Mouse (Mus musculus) cerebellum, postnatal 25 days (tissue): ENCODE data around the gene Naa50.

Experiments used
- DNase-seq, 2 experiments: peaks; one replicate each; pipeline ENCODE4 v3.0.0; 2021; ENCODE audit warnings: mixed read lengths in 2 of 2

Gene Naa50

DNA sequence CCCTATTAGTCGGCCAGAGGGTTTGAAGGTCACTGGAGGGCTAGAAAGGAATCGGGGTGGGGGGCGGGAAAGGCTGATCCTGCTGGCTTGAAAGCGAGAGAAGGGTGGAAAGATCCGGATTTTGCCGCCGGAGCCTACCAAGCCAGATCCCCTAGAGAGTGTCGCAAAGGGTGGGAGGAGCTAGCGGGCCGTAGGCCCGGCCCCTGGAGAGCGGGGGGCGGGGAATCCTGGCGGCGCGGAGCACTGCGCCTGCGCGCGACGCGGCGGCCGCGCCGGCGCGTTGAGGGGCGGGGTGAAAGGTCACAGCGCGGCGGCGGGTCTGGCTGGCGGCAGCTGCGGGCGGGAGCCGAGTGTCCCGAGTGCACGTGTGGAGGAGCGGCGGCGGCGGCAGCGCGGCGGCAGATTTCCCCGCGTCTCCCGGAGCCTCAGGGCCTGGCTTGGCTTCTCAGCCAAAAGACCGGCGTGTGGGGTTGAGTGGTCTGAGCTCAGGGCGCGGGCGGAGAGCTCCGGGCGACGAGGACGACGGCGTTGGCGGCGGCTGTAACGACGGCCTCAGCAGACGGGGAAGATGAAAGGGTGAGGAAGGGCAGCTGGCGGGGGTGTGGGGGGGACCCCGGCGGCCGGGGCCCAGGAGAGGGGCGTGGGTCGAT lies at the start of gene Naa50, which contains the start of gene Atp6v1a:
Naa50 (plus strand) TSS at position 295 of the 650 bp plus-strand sequence.
Atp6v1a (minus strand) TSS at position 170 of the 650 bp plus-strand sequence.
- peak; percentile 95 to 97 for DNase-seq

DNA sequence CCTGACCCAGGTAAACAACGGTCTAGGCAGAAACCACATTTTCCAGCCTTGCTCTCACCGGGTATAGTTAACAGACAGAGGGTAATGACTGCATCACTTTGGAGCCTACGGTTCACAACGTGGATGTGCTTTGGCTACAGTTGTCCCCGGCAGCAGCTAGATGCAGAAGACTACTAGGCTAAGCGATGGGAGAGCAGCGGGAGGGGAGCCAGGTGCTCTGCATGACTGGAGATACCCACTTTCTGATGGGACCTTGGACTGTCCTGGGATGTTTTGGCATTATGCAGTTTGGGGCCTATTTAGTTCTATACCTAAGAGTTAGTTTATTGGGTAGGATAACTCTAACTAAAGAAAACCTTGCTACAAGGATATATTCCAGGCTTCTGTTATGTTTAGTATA lies 40.3 kb upstream of the Naa50 start:
- DNase-seq: no peak

DNA sequence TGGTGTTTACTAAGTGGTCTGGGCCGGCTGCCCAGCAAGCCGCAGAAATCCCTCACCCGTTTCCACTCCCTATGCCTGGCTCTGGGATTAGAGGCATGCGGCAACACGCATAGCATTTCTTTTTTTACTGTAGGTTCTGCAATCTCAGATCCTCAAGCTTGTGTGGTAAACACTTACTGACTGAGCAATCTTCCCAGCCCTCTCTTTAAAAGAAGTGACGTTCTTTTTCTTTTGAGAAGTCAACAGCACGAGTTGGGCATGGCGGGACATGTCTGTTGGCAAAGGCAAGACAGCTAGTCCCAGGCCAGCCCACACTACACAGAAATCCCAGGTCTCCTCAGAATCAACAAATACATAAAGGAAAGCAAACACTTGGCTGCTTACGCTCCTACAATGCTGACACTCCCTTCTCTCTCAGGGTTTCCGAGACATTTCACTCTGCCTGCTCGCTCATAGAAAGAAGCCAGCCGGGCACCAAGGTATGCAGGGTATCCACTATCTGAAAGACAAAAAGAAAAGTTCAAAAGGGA lies 38.4 kb upstream of the Naa50 start:
- DNase-seq: no peak

DNA sequence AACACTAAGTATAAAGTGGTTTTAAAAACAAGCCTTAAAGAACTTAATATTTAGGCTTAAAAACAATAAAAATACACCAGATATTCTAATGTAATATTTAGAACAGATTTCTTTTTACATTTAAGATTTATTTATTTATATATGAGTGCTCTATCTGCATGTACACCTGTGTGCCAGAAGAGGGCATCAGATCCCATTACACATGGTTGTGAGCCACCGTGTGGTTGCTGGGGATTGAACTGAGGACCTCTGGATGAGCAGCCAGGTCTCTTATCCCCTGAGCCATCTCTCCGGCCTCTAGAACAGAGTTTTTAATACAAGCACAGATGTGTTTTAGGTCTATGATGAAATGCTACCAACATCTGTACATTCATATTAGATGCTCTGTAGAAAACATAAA lies 36.7 kb upstream of the Naa50 start:
- no peak for DNase-seq

DNA sequence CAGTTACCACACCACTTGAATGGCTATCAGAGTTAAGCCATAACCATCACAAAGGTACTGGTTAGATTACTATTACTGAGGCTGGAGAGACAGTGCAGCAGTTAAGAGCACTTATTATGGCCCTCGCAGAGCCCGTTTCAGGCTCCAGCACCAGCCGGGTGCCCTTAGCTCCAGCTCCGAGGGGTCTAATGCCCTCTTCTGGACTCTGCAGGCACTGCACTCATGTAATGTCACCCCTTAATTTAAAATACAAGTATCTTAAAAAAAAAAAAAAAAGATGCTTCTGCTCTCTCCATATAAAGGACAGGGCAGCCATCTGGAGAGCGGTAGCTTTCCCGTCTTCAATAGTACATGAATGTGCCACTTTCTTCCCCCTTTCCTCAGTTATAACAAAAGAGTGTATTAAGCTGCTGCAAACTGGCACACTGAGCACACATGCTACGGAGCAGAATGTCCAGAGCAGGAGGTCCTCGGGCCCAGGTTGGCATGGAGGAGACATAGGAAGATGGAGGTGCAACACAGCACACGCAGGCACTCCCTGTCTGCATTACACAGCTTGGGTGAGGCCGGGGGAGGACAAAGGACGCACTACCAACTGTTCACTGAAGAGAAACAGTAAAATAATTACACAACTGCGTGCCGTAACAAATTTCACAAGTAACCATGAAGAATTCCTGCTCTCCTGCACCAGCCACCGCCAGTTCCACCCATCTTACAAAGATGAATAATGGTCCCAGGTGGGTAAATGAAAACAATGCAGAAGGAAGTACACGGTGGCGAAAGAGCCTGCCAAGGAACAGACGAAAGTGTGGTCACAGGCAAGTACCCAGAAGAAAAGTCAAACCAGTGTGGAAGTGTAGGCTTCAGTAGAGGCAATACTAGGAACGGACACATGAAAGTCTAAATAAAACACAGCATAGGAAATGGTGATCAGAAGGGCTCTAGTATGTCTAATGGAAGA lies 35.5 kb upstream of the Naa50 start:
- no peak for DNase-seq

DNA sequence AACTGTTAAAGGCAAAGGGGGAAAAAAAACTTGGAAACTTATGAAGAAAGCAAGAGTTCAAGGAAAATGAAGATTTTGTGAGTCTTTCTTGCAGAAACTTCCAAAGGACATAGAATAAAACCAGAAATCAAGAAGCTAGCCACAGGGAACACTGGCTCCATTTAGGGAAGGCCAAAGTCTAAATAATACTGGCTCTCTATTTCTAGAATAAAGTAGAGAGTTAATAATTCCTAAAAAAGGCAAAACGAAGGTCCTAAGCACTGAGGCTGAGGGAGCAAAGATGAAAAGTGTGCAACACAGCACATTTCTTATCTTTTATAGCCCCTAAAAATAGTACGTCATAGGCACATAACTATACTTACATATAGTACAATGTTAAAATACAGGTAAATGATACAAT lies 34.4 kb upstream of the Naa50 start:
- DNase-seq: no peak

DNA sequence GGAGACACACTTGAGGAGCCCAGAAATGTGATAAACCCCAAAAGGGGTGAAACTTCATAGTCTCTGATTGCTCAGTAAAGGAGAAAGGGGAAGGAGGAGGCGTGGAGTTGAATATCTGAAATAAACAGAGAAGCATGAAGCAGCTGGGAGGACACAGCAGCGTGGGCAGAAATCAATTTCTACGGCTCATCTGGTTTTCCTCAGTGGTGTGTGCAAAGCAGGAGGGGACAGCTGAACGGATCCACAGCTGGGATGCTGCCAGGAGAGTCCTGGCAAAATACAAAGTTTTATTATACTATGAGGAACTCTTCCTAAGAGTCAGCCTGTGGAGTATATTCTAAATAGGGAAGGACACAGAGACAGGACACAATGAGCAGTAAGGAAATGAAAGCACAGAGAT lies 30.6 kb upstream of the Naa50 start:
- DNase-seq: no peak

DNA sequence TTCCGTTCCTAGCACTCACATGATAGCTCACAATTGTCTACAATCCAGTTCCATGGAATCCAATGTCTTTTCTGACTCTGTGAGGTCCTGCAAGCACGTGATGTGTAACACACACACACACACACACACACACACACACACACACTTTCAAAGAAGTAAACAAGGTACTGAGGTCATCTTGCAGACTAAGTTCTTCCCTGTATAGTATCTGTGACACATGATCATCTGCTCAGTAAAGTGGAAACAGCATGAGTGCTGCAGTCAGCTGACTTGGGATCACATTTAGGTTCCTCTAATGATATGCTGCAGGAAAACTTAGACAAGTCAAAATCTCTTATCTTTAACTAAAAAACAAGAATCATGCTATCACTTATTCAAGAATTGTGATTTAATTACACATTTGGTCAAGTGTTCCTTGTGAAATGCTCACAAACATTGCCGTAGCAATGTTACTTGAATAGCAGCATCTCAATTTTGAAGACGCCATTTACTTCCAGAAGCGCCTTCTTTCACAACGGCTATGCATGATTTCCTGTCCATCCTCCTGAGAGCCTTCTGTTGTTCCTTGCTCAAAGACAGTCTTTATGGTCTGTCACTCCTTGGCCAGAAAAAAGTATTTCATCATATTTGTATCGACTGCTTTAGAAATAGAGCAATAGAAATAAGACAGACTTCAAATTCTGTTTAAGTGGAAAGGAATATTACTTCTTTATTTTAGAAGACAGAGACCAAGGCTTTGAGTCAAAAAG lies 19.7 kb upstream of the Naa50 start:
- peak in 1 of 2 experiments; percentile 19 for DNase-seq

DNA sequence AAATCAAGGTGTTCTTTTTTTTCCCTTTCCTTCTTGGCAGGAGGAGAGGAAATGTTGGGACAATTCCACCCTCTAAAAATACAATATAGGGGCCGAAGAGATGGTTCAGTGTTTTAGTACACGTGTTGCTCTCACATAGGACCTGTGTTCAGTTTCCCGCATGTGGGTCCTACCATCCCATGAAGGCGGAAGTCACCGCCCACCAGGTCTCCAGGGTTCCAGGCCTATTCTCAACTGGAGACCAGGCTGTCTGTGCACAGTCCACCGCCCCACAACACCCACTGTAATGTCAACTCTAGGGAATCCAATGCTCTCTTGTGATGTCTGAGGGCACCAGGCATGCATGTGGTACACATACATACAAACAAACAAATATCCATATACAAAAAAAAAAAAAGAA lies 17.5 kb upstream of the Naa50 start:
- DNase-seq: peak; percentile 34 to 42

DNA sequence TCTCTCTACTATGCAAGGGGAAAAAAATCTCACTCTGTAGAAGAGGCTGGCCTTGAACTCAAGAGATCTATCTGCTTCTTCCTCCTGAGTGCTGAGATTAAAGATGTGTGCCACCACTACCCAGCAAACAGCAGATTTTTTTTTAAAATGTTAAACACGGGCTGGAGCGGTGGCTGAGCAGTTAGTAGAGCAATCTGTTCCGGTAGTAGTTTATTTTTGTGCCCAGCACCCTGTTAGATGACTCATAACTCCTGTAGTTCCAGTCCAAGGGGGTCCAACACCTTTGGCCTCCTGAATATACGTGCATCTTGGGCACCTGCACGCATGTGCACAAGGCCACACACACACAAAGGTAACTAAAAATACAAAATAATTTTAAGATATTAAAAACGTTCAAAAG lies 17.1 kb upstream of the Naa50 start:
- peak; percentile 44 to 50 for DNase-seq

DNA sequence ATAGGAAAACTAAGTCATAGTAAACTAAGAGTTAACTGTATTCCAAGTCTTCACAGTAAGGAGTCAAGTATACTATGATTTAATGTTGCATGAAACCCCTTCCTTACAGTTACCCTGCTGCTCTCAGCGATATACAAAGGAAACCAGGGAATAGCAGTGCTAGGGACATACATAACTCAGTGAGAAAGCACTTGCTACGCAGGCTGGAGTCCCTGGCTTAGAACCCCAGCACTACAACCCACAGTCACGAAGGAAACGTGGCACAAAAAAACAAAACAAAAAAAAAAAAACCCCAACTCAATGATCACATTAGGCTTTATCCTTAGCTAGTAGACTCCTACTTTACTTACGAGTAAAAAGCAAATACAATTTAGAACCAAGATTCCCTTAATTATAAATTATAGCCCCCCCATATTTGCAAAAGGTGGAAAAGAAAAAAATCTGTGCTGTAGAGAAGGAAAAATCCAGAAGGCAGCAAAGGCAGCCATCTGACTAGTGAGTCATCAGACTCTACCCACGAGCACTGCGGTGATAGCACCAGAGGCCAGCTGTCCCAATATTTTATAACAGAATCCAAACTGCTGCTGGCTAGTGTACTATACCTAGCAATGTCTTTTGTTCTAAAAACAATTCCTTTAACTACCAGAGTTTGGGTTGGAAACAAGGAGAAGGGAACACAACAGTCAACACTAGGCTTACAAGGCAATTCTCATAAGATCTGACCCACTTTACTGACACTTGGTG lies 16.5 kb upstream of the Naa50 start:
- peak; percentile 59 to 68 for DNase-seq

DNA sequence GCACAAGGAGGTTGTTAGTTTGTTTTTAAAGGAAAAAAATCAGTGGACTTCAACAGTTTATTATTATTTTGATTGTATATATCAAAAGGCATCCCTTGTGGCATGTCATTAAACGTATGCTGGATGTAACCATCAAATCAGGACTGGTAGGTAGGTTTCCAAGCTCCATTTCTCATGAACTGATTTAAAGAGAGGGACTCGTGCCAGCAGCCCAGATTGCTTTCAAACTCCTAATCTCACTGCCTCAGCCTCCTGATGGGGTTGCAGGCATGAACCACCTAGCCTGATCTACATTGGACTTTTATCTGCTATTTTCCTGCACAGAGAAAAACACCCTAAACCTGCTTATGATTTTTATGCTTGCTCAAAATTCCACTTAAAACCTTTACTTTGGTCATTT lies 15.8 kb upstream of the Naa50 start:
- DNase-seq: peak; percentile 71 to 80

DNA sequence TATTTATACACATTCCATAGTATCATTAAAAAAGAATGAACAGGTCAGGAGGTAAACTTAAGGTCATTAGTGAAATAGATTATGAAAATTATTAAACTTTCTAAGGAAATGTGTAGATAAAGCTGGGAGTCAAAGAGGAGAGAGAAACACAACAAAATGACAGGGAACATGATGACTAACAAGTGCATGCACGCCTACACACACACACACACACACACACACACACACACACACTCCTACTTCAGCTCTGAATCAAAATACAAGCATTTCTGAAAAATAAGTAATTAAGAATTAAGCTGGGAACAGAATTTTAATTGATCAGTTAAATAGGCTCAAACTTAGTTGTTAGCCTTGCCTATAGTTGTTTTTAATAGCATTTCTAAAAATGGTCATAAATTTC lies 14.9 kb upstream of the Naa50 start:
- DNase-seq: peak in 1 of 2 experiments; percentile 27

DNA sequence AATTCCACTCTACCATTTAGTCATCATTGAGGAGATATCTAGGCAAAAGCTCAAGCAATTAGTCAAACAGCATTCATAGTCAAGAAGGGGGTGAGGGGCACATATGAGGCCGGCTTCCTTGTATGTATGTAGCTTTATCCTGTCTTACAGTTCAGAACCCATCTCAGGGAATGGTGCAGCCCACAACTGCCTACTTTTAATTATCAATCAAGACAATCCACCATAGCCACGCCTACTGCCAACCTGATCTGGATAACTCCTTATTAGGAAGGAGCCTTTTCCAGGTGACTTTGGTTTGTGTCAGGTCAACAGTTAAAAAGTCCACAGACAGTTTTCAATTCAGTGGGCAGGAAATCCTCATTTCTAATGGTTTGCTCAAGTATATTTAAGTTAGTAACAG lies 14.2 kb upstream of the Naa50 start:
- DNase-seq: no peak

DNA sequence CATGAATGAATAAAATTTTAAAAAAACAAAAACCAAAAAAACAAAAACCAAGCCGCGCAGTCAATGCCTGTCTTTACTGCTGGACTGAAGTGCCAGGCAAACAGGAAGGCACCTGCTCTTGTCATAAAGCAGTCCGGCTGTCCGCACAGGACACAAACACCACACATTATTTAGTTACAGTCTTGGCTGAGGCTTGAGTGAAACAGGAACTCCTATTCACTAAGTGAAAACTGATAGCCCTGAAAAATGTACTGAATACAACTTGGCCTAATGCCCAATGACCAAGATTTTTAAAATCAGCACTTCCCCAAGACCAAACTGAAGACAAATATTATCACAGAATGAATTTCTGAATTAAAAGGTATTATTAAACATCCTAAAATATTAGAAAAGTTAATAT lies 13.2 kb upstream of the Naa50 start:
- DNase-seq: no peak

DNA sequence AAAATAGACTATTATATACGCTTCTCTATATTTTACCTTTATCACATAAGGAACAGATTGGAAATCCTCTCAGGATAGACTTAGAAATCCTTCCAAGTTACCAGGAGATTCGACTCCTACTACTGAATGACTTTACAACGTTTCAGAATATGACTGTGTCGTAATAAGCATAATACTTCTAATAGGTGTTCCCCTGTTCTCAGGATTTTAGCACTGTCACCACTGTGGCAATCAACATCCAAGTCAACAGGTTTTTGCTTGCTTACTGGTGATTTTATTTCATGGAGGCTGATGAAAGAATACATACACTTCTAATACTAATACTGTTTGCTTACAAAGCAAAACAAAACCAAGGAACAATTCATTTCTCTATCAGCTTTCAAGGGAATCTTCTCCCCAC lies 7.3 kb upstream of the Naa50 start:
- DNase-seq: no peak

DNA sequence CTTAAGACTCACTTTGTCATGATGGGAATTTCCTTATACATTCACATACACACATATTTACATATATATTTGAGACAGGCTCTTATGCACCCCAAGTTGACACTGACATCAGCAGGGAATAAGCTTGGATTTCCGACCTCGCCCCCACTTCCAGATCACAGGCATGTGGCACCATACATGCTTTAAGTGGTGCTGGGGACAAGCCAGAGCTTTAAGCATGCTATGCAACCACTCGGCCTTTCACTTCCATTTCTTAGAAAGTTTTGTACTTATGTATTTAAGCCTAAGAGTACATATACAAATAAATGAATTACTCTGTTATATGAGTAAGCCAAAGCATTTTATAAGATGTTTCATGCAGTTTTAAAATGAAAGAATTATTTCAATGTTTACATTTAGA lies 6.4 kb upstream of the Naa50 start:
- no peak for DNase-seq

DNA sequence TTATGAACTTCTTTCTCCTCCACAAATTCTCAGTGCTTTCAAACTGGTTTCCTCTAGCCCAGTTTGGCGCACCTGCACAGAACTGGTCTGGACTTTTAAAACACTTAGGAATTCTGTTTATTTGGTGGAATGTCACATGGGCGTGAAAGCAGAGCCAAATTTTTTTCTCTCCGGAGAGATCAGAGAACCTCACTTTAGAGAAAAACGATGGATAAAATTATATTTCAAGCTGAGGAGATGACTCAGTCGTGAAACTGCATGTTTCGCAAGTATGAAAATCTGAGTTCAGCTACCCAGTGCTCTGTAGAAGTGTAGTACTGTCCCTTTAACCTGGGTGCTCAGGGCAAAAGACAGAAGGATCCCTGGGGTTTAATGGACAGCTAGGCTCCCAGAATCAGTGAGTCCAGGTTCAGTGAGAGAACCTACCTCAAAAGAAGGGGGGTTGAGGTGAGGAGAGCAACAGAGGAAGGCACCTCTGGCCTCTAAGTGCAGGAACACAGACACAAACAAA lies 3.1 kb upstream of the Naa50 start:
- DNase-seq: no peak

DNA sequence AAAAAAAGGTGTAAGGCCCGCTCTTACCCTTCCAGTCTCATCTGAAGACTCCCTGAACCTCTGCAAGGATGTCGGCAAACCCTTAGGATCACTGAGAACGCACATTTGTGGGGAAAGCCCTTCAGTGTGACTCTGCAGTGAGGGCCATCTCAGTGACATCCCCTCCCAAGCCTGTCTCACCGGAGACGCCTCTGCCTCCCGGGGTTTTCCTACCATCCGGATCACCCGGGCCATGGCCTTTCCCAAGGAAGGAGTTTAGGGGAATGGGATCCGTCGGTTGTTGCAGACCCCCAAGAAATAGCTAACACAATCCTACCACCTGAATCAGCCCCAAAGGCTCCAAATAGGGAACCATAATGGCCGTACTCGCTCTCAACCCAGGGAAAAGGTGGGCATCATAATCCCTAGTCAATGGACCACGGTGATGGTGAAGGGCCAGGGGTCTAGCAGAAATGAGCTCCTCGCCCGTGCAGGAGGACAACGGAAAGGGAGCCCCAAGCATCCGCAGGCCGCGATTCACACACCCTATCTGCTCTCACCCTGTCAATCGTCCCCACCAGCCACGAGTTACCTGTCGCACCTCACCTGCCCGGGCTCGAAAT lies 1.2 kb upstream of the Naa50 start:
- peak; percentile 47 to 50 for DNase-seq

DNA sequence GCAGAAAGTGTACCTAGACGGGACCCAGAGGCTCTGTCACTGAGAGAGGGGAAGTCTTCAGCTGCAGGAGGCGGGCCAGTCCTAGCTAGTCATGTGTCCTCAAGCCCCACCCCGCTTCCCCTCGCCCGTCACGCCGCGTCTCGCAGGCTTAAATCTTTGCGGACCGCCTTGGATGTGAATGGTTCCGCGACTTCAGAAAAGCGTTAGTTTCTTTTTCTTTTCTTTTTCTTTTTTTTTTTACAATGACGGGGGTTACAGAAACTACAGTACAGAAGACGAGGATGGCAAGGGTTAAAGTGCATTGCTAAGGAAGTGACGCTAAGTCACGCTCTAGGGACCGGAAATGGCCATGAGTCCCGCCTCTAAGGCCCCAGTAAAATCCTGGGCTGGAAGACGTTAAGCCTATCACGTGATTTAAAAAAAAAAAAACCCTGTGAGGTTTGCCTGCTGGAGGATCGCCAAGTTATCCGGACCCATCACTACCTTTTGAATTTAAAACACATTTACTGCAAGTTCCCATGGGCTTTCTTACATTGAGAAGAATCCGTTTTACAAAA lies 573 bp upstream of the Naa50 start:
- DNase-seq: peak; percentile 89 to 90

DNA sequence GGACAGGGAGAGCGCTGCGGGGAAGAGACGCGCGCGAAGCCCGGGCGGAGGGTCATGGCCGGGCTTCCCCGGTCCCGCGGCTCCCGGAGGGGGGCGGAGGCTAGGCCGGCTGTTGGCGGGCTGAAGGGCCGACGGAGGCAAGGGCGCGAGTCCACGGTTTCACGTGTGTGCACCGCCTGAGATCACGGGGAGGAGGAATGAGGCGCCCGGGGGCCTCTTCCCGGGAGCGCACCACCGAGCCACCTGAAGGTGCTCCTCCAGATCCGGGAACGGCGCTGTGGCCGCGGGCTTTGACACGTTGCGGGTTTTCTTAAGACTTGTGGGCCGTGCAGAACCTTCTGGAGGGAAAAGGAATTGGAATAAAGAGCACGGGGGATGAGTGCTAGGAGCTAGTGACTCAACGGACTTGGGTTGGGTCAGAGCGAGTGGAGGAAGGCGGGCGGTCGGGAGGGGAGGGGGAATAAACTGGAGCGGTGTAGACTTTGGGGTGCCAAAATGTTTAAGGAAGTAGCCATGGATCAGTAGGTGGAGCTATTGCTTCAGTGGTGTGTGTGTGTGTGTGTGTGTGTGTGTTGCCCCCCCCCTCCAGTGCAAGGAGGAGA lies 657 bp downstream of the Naa50 start:
- peak; percentile 74 to 83 for DNase-seq
